Mouse (Mus musculus) heart, postnatal 0 days (tissue): ENCODE results near the gene Pltp. TPM values are rescaled to one million over a fixed set of nuclear protein-coding genes. Genes with fewer than 3 reads are reported as not detected.

Source experiments
- ATAC-seq: fragments of 200-750 bp; cut with Nextera tagmentation; 2 replicates; pipeline ENCODE4 v1.8.0; 2017; ENCODE audit warnings: low read depth, moderate number of reproducible peaks, moderate library complexity; ENCODE audit not compliant: insufficient read depth
- DNase-seq: peaks from one replicate; pipeline ENCODE4 v3.0.0-alpha.2; 2016; ENCODE audit warnings: low spot score
- H3K27ac ChIP-seq: fragments of 300-500 bp; sonication (generic); 2 replicates; pipeline ENCODE4 v1.5.1; 2014; ENCODE audit warnings: low read depth, mild to moderate bottlenecking
- H3K27me3 ChIP-seq: fragments of 300-500 bp; sonication (generic); 2 replicates; pipeline ENCODE4 v1.6.1; 2014; ENCODE audit warnings: low read length, mixed read lengths; ENCODE audit not compliant: control insufficient read depth, insufficient read depth
- H3K36me3 ChIP-seq: fragments of 300-500 bp; sonication (generic); replicated peaks from 2 replicates; pipeline ENCODE4 v1.6.1; 2014; ENCODE audit warnings: low read length, mixed read lengths; ENCODE audit not compliant: control insufficient read depth, insufficient read depth
- H3K4me1 ChIP-seq: fragments of 300-500 bp; sonication (generic); 2 replicates; pipeline ENCODE4 v1.6.1; 2014; ENCODE audit warnings: antibody characterized with exemption; ENCODE audit not compliant: control insufficient read depth, insufficient read depth
- H3K4me2 ChIP-seq: fragments of 300-500 bp; sonication (generic); 2 replicates; pipeline ENCODE4 v1.6.1; 2014; ENCODE audit warnings: low read depth, mild to moderate bottlenecking, low read length, moderate library complexity
- H3K4me3 ChIP-seq: fragments of 300-500 bp; sonication (generic); 2 replicates; pipeline ENCODE4 v1.5.1; 2014; ENCODE audit warnings: low read depth, low read length
- H3K9ac ChIP-seq: fragments of 300-500 bp; sonication (generic); replicated peaks from 2 replicates; pipeline ENCODE4 v1.6.1; 2014; ENCODE audit warnings: low read depth, low read length, mixed read lengths
- H3K9me3 ChIP-seq: fragments of 300-500 bp; sonication (generic); replicated peaks from 2 replicates; pipeline ENCODE4 v1.6.1; 2016; ENCODE audit warnings: low read length; ENCODE audit not compliant: control insufficient read depth
- CTCF ChIP-seq: IDR thresholded peaks from 2 replicates; pipeline ENCODE4 v1.5.1; 2016; ENCODE audit warnings: antibody characterized with exemption, control low read depth, low read depth
- EP300 ChIP-seq: IDR thresholded peaks from 2 replicates; pipeline ENCODE4 v1.6.1; 2016; ENCODE audit warnings: antibody characterized with exemption, low read depth
- WGBS: fragments of 180-500 bp; shearing (Covaris S2); extraction: QIAGEN DNeasy Blood & Tissue Kit; methylation state at CpG from one replicate; pipeline ENCODE4 v1.1.7; 2014; 5-methylcytosine and 5-hydroxymethylcytosine counted together
- polyA plus RNA-seq: library from polyadenylated mRNA; unstranded; fragments of >200 nt; fragmentation: Nextera tagmentation; extraction: Ambion mirVana; gene quantifications from 2 replicates; pipeline ENCODE4 v1.2.1, GENCODE M21; 2015
- total RNA-seq: library from RNA; depleted of rRNA; stranded (reverse); fragments of >200 nt; gene quantifications from 2 replicates; pipeline ENCODE4 v1.2.3, GENCODE M21; 2014; ENCODE audit warnings: low replicate concordance

Gene Pltp
- total and polyA plus RNA-seq, 2 experiments from 2014 or later = 7.7 to 8.6 TPM

DNA sequence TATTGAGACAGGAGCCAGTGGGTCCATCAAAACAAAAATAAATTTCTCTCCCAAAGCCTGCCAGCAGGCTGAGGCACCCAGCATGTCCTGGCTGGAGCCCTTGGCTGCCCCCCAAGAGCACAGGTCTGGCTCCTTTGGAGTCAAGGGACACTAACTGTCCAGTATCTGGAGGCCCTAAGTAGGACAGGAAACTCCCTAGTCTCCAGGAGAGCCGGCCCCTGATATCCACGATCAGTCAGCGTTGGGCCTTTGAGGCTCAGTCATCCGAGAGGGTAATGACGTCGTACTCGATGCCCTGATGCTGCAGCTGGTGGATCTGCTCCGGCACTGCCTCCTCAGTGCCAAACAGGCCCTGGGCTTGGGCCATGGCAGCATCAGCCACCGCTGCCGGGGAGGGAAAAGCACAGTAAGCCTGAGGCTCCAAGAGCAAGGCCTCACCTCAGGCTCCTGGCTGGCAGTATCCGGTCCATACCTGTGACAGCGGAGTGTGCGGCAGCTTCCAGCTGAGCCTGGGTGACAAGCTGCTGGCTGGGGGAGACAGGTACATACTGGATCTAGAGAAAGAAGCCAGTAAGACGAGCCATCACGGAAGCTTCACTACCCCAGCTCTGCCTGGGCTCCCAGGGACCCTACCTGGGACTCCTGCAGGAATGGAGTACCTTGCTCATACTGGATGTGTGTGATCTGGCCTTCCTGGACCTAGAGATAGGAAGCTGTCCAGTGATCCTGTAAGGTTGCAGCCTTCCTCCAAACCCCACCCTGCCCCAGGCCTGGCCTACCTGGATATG lies 34.6 kb upstream of the Pltp start:
- no peak for ATAC-seq
- Histone ChIP-seq H3K9me3 (no peaks in the 10 kb centered on the region), H3K4me1 (no peaks in the 10 kb centered on the region), H3K4me3 (no peak overlapping the region), H3K27ac (no peak overlapping the region), H3K4me2 (no peak overlapping the region), H3K36me3 (peaks cover 99% of the 10 kb centered on the region), H3K27me3 (no peaks in the 10 kb centered on the region), H3K9ac (no peak overlapping the region)
- TF ChIP-seq EP300 (no peak), CTCF (no peak)
- no peak for DNase-seq
- 76% methylated on average over 15 of the region's 15 CpGs for WGBS

DNA sequence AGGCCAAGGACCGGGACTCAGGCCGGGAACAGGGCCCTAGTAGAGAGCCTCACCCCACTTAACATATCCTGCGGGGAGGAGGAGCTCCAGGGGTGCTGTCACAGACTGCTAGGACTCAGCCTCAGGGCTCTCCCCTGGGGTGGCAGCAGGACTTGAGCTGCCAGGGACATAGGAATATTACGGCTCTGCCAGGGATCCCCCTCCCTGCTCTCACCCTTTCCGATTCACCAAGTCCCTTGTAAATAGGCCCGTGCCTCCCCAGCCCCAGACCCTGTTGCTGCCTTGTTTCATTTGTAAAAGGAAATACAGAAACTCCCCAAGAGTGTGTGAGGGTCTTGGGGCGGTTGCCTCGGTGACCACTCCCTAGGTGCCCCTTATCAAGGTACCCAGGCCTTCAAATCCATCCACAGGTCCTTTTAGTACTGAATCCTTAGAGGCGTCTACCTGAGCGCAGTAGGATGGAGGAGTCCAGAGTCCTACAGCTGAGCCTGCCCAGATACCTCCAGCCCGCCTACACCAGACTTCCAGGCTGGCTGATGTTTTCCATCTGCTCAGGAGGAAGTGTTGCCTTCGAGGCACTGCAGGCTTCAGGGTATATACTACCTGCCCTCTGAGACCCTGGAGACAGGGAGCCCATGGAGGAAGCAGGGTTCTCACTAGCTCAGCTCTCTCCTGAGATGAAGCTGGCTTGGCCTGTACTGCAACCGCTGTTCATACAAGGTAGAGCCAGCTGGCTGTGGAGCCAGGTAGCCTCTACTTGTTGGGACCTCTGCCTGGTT lies 33.7 kb upstream of the Pltp start:
- no peak overlapping the region for H3K9ac ChIP-seq
- H3K9me3 ChIP-seq = no peaks in the 10 kb centered on the region
- WGBS = 82% methylated on average over 13 of the region's 13 CpGs
- no peaks in the 10 kb centered on the region for H3K4me1 ChIP-seq
- H3K27me3 ChIP-seq = no peaks in the 10 kb centered on the region
- H3K36me3 ChIP-seq = peaks cover 100% of the 10 kb centered on the region
- DNase-seq (no peak), ATAC-seq (no peak)
- H3K4me2 ChIP-seq = no peak overlapping the region
- no peak overlapping the region for H3K27ac ChIP-seq
- no peak overlapping the region for H3K4me3 ChIP-seq
- TF ChIP-seq CTCF (no peak), EP300 (no peak)

DNA sequence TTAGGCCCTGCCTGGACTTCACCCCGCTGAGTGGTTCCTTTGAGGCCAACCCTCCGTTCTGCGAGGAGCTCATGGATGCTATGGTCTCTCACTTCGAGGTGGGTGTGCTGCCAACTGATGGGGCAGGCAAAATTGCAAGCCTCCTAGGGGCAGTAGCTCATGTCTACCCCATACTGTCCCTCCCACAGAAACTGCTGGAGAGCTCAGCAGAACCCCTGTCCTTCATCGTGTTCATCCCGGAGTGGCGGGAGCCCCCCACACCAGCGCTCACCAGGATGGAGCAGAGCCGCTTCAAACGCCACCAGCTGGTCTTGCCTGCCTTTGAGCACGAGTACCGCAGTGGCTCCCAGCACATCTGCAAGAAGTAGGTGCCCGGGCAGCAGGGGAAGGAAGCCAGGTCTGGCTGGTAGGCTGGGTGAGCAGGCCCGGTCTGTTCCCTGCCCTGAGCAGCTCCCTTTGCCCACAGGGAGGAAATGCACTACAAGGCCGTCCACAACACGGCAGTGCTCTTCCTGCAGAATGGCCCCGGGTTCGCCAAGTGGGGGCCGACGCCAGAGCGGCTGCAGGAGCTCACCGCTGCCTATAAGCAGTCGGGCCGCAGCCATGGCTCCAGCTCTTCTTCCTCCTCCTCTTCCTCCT lies 33.0 kb upstream of the Pltp start:
- ATAC-seq (no peak), DNase-seq (no peak)
- peaks cover 99% of the 10 kb centered on the region for H3K36me3 ChIP-seq
- no peak overlapping the region for H3K4me2 ChIP-seq
- TF ChIP-seq CTCF = no peak
- TF ChIP-seq EP300 = no peak
- no peak overlapping the region for H3K9ac ChIP-seq
- WGBS = 84% methylated on average over 24 of the region's 24 CpGs
- no peaks in the 10 kb centered on the region for H3K9me3 ChIP-seq
- no peaks in the 10 kb centered on the region for H3K27me3 ChIP-seq
- H3K27ac ChIP-seq = no peak overlapping the region
- H3K4me1 ChIP-seq = no peaks in the 10 kb centered on the region
- no peak overlapping the region for H3K4me3 ChIP-seq

DNA sequence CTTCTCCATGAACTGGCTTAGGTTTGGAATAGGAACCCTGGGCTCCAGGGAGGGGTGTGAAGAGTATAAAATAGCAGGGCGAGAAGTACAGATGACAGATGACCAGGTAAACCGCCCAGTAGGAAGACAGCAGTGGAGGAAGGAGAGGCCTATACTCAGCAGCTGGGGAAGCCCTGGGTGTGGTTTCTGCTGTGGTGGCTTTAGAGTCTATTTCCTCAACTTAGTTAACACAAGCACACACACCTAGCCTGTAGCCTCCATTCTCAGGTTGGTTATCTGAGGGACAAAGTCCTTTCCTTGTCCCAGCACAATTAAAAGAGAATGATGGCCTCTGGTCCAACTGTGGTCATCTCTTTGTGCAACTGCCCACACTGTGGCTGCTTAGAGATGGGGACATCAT lies 32.4 kb upstream of the Pltp start:
- no peaks in the 10 kb centered on the region for H3K9me3 ChIP-seq
- no peaks in the 10 kb centered on the region for H3K27me3 ChIP-seq
- no peak overlapping the region for H3K4me3 ChIP-seq
- H3K36me3 ChIP-seq = peaks cover 99% of the 10 kb centered on the region
- WGBS = 85% methylated on average over 2 of the region's 2 CpGs
- H3K9ac ChIP-seq = no peak overlapping the region
- ATAC-seq (no peak), DNase-seq (no peak)
- TF ChIP-seq EP300 (no peak), CTCF (no peak)
- H3K27ac ChIP-seq = no peak overlapping the region
- H3K4me1 ChIP-seq = no peaks in the 10 kb centered on the region
- H3K4me2 ChIP-seq = no peak overlapping the region

DNA sequence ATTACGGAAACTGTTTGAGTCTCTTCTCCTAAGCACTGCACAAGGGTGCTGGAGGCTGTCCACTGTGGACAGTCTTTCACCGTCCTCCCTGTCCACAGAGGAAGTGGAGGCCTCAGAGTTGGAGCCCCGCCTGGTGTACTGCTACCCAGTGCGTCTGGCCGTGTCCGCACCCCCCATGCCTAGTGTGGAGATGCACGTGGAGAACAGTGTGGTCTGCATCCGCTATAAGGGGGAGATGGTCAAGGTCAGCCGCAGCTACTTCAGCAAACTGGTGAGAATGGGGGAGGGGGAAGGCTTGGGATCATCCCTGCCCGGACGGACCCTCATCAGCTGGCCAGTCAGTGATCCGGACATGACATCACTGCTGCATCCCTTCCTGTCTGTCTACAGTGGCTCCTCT lies 31.5 kb upstream of the Pltp start:
- TF ChIP-seq EP300 = no peak
- Histone ChIP-seq H3K9ac (no peak overlapping the region), H3K4me2 (no peak overlapping the region), H3K4me3 (no peak overlapping the region), H3K27me3 (no peaks in the 10 kb centered on the region), H3K9me3 (no peaks in the 10 kb centered on the region), H3K4me1 (no peaks in the 10 kb centered on the region), H3K27ac (no peak overlapping the region), H3K36me3 (peaks cover 98% of the 10 kb centered on the region)
- ATAC-seq (no peak), DNase-seq (no peak)
- 72% methylated on average over 12 of the region's 12 CpGs for WGBS
